Mouse (Mus musculus) adrenal gland, adult (tissue): ENCODE measurements at regions not wholly inside any gene's neighbourhood (a gene's known extent, or its start where the extent isn't known, plus 50 kb on each side); places are given as distances from the start of the nearest gene placed in this dataset.

ENCODE experiments used
- DNase-seq, 2 experiments: peaks; one replicate each; pipeline ENCODE4 v3.0.0; 2022 to 2023; ENCODE audit warnings: low spot score in 1 of 2; ENCODE audit not compliant: inconsistent age in 2 of 2

DNA sequence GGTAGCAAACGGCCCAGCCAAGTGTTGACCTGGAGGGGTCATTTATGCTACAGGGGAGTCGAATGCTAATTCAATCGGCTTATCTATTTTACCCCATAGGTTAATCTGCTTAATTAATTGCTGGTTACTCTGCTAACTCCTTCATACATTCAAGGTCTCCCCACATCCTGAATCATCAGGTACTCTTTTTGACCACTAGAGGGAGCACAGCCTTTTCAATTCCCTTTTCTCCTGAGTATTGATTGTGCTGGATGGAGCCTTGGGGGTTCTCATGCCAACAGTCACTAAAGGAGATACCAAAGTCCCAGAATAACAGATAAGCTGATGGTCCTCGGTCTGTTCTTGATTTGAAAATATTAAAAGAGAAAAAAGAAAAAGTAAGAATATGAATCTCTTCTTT, 126.8 kb downstream of the Polr2m start:
- peak; percentile 14 to 82 for DNase-seq

DNA sequence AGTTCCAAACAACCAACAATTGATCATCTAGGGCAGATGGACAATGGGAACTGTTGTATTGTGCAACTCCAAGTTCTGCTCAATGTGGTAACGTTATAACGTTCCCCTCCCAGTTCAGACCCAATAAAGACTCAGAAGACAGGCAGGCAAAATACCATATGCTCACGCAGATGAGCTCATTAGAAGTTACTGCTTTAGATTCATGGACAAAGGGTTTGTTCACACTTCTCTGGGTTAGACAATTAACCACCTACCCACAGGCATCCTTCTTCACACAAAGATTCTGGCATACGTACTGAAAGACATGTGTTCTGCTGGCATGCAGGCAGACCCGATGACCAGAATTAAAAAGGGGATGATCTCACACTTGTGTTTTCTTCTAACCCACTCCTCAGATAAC, 130.0 kb downstream of the Polr2m start:
- DNase-seq, result no peak
